Mouse (Mus musculus): Measurements from ENCODE around the gene Chchd10.

Chchd10 gene

GRCm38 (mm10) chr10:75951424-75952050 lies 18.6 kb downstream of the Chchd10 start:
- peak; percentile 73 to 83 for DNase-seq

DNA sequence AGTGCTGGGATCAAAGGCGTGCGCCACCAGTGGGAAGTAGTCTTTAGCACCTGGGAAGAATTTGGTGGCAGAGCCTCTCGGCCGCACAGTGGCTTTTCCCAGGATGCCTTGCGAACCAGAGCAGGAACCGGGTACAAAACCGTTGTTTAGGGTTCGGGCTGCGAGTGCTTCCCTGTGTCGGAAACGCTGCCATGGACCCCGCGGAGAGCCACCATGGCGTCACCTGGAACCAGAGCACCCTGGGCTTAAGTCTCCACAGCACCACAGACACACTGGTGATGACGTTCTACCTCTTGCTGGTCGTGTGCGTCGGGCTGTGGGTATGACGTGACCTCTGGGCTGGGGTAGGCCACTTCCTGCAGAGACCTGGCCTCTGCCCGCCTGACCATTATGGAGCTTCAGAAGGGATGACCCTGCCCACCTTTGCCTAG lies 21.5 kb downstream of the Chchd10 start, which contains the start of gene Gm5134:
Gm5134 (plus strand) TSS at position 134 of the 431 bp plus-strand sequence.
- no peak for DNase-seq

DNA sequence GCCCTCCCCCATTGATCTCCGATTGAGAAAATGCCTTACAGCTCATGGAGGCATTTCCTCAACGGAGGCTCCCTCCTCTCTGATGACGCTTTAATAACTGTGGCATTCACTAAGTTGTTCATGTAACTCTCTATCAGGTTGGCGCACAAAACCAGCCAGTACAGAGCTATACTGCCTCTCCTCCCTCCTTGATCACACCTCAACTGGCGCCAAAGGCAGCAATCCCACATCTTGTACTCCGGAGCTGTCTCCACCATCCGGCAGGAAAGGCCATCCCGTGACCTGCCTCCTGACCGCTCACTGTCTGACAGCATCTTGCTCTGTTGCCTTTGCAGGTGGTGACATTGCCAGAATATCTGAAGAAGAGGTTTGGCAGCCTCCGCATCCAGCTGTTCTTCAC lies 40.9 kb downstream of the Chchd10 start:
- DNase-seq = no peak

DNA sequence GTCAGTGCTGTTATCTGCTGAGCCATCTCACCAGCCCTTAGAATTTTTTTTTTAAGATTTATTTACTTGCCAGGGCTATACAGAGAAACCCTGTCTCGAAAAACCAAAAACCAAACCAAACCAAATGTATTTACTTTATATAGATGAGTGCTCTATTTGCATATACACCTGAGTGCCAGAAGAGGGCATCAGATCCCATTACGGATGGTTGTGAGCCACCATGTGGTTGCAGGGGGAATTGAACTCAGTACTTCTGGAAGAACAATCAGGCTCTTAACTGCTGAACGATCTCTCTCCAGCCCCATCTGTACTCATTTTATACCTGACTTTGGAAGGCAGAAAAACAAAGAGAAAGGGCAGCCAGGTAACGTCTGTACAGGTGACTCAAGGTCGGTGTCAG lies 42.3 kb downstream of the Chchd10 start:
- DNase-seq = peak; percentile 41 to 45

DNA sequence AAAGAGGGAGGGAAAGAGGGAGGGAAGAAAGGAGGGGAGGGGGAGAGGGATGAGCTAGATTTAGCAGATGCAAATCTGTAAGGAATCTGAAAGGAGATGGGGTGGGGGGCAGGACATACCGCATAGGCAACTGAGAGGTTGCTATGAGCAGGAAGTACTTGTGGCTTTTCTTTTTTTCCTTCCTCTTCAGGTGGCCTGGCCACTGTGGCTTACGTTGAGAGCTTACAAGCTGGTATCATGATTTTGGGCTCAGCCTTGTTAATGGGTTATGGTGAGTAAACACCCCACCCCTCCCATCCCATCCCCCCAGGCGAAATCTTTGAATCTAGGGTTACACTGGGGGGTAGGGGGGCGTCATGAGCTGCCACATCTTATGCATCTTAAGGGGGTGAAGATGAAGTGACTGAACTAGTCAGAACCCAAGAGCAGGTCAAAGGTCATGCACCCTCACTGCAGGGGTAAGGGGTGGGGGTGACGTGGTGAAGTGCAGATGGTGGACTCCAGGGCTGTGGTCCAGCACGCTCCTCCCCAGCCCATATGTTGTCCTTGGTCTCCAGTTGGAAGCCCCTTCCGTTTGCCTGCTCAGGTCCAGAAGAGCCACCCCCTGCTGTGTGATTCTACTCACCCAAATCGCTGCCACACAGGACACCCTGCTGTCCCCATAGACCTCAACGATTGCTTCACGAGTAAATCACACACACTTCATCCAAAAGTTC lies 45.3 kb downstream of the Chchd10 start:
- peak; percentile 44 to 60 for DNase-seq

- no peak for DNase-seq
These were observed 45.9 kb downstream of the Chchd10 start for GRCm38 (mm10) chr10:75978835-75979157.

GRCm38 (mm10) chr10:75979432-75979831 lies 46.5 kb downstream of the Chchd10 start:
- no peak for DNase-seq

Data from cerebellum, postnatal 10 days (tissue).